Mouse (Mus musculus) olfactory bulb, adult 2 months (tissue): ENCODE measurements around the gene Spata48.

Experiments
- CTCF ChIP-seq: fragments of 200-500 bp; IDR thresholded peaks from 2 replicates; pipeline ENCODE4 v1.5.1; 2012; ENCODE audit warnings: low read depth, mild to moderate bottlenecking, low read length, moderate library complexity; ENCODE audit not compliant: insufficient read depth
- POLR2A ChIP-seq: fragments of 200-500 bp; IDR thresholded peaks from 2 replicates; pipeline ENCODE4 v1.6.1; 2012; ENCODE audit warnings: mild to moderate bottlenecking, low read depth, low read length, moderate library complexity; ENCODE audit not compliant: insufficient read depth

DNA sequence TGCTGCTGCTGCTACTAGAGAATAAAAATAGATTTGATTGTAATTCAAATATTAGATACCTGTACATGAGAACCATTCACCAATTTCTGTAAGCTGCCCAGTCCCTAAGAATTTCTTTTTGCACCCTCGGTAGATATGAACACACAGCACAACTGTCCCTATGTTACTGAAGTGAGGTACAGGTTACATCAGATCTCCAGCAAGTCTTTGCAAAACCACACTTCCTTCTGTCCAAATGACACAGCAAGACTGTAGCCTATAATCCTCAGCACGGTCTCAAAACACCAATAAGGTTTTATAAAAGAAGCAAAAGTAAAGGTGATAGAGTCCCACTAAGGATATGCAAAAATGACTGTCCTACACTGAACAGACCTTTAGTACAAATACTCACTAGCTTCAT, 44.5 kb upstream of the Spata48 start:
- TF ChIP-seq CTCF, result no peak
- TF ChIP-seq POLR2A, result no peak
